Mouse (Mus musculus): ENCODE data around the gene Gpr162.

GRCm38 (mm10) chr6:124874348-124874747, 10.6 kb upstream of the Gpr162 start:
- TF ChIP-seq CTCF (conservative IDR thresholded peaks at IDR 0.05; ENCODE audit: low read length) (no peak), POU5F1 (IDR thresholded peaks at IDR 0.05; ENCODE audit: borderline replicate concordance, low read length) (no peak), NANOG (IDR thresholded peaks at IDR 0.05; ENCODE audit: borderline replicate concordance, low read length) (no peak)

All from E14TG2a.4 (cell line).